Mouse (Mus musculus): ENCODE measurements at regions not wholly inside any gene's neighbourhood (a gene's known extent, or its start where the extent isn't known, plus 50 kb on each side); places are given as distances from the start of the nearest gene placed in this dataset.

DNA sequence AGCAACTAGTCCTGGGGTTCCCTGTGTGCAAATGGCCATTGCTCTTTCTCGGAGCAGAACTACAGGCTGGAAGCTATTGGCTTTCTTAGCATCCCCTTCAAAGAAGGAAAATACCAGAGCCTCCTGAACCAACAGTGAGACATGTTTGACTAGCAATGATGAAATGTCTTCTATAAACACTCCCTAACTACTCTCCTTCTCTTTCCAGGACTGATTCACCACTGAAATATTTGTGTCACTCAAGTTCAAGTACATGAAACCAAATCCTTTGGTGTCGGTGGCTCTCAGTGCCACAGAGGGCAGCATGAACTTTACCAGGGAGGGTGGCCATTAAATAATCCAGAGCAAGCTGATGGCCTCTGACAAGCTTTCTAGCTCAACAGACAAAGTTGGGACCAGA, 270.0 kb downstream of the Osr1 start:
- Histone ChIP-seq H3K9me3 (ENCODE audit: control insufficient read depth) (no peaks in the 10 kb centered on the region), H3K27ac (ENCODE audit: low read depth, low read length) (no peak overlapping the region), H3K27me3 (replicated peaks; ENCODE audit: control insufficient read depth, insufficient read depth, low read length) (no peaks in the 10 kb centered on the region), H3K4me1 (replicated peaks; ENCODE audit: control insufficient read depth, insufficient read depth, low read length) (no peaks in the 10 kb centered on the region), H3K4me3 (ENCODE audit: low read depth, low read length) (no peak overlapping the region), H3K9ac (ENCODE audit: low read depth, low read length) (no peak overlapping the region), H3K4me2 (replicated peaks; ENCODE audit: low read depth) (no peak overlapping the region), H3K36me3 (ENCODE audit: control insufficient read depth, insufficient read depth) (no peaks in the 10 kb centered on the region)
- ATAC-seq: no peak
- TF ChIP-seq CTCF (IDR thresholded peaks at IDR 0.05; ENCODE audit: low read depth): no peak
- WGBS: 52% methylated on average over 2 of the region's 2 CpGs

DNA sequence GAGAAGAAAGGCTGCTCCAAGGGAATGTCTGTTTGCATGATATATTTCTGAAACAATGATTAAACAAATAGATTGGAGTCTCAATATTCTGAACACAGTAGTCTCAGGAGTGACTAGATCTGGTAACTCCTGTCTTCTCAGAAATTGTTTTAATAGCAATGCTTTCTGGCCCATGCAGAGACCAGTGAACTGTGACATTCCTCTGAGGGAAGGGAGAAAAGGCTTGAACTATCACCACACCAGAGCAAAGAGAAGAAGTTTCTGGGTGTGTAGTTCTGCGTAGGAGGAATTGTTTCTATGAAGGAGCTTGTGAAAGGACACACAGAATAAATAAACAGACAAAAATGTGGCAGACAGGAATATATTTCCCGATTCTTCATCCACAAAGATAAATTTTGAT, 277.1 kb downstream of the Osr1 start:
- Histone ChIP-seq H3K4me1 (replicated peaks; ENCODE audit: control insufficient read depth, insufficient read depth, low read length) (no peaks in the 10 kb centered on the region), H3K9ac (ENCODE audit: low read depth, low read length) (no peak overlapping the region), H3K4me2 (replicated peaks; ENCODE audit: low read depth) (no peak overlapping the region), H3K27me3 (replicated peaks; ENCODE audit: control insufficient read depth, insufficient read depth, low read length) (no peaks in the 10 kb centered on the region), H3K27ac (ENCODE audit: low read depth, low read length) (no peak overlapping the region), H3K36me3 (ENCODE audit: control insufficient read depth, insufficient read depth) (no peaks in the 10 kb centered on the region), H3K4me3 (ENCODE audit: low read depth, low read length) (no peak overlapping the region), H3K9me3 (ENCODE audit: control insufficient read depth) (no peaks in the 10 kb centered on the region)
- no peak for ATAC-seq
- no peak for TF ChIP-seq CTCF (IDR thresholded peaks at IDR 0.05; ENCODE audit: low read depth)
- 73% methylated on average over 2 of the region's 2 CpGs for WGBS

DNA sequence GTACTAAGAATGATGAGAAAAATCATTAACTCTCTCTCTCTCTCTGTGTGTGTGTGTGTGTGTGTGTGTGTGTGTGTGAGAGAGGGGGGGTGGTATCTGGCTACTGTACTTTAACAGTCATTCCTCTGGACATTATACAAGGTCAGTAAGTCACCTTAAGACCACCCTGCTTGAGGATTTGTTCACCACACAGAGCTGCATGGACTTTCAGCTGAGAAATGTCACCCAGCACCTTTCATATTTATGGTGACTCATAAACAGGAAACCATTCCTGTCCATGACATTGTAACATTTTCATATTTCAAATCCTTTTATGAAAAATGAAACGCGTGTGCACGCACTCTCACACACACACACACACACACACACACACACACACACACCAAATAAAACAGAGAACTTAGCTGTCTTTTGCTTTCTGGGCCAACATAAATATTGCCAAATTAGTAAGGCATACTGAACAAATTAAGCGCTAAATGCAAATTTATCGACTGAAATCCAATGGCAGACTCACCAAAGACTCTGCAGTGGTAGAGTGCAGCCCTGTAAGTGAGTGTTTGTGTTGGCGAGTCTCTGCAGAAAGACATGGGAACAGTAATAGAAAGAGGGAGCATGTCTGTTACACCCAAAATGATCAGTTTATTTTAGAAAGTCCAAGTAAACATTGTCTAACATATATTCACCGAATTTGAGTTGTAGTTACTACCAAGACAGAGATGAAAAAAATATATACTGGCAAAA, 277.7 kb downstream of the Osr1 start:
- Histone ChIP-seq H3K9ac (ENCODE audit: low read depth, low read length) (no peak overlapping the region), H3K4me3 (ENCODE audit: low read depth, low read length) (no peak overlapping the region), H3K4me1 (replicated peaks; ENCODE audit: control insufficient read depth, insufficient read depth, low read length) (no peaks in the 10 kb centered on the region), H3K4me2 (replicated peaks; ENCODE audit: low read depth) (no peak overlapping the region), H3K27me3 (replicated peaks; ENCODE audit: control insufficient read depth, insufficient read depth, low read length) (no peaks in the 10 kb centered on the region), H3K9me3 (ENCODE audit: control insufficient read depth) (no peaks in the 10 kb centered on the region), H3K27ac (ENCODE audit: low read depth, low read length) (no peak overlapping the region), H3K36me3 (ENCODE audit: control insufficient read depth, insufficient read depth) (no peaks in the 10 kb centered on the region)
- TF ChIP-seq CTCF (IDR thresholded peaks at IDR 0.05; ENCODE audit: low read depth): no peak
- 78% methylated on average over 7 of the region's 7 CpGs for WGBS
- no peak for ATAC-seq

DNA sequence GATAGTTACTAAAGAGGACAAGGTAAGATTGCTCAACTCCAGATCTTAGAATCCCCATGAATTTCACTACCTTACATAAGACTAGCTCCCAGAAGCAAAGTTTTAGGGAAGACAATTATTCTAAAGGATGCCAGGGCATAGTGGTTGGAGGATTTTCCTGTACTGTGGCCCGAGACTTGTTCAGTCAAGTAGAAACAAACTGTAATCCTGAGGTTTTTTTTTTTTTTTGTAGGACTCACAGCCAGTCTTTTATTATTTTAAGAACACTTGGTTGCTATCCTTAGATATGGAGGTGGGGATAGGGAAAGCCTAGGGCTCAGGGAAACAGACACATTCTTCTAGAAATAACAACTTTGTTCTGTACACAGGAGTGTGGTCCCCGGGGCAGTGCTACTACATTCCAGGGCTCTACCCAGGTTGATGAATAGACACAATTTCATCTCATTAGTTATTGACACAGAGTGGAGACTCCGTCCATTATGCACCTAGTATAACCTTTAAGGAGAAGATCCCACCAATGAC, 285.6 kb downstream of the Osr1 start:
- ATAC-seq: no peak
- no peak for TF ChIP-seq CTCF (IDR thresholded peaks at IDR 0.05; ENCODE audit: low read depth)
- Histone ChIP-seq H3K27me3 (replicated peaks; ENCODE audit: control insufficient read depth, insufficient read depth, low read length) (no peaks in the 10 kb centered on the region), H3K36me3 (ENCODE audit: control insufficient read depth, insufficient read depth) (no peaks in the 10 kb centered on the region), H3K4me1 (replicated peaks; ENCODE audit: control insufficient read depth, insufficient read depth, low read length) (no peaks in the 10 kb centered on the region), H3K27ac (ENCODE audit: low read depth, low read length) (no peak overlapping the region), H3K4me3 (ENCODE audit: low read depth, low read length) (no peak overlapping the region), H3K4me2 (replicated peaks; ENCODE audit: low read depth) (no peak overlapping the region), H3K9me3 (ENCODE audit: control insufficient read depth) (no peaks in the 10 kb centered on the region), H3K9ac (ENCODE audit: low read depth, low read length) (no peak overlapping the region)
- WGBS: 75% methylated on average over 3 of the region's 3 CpGs

DNA sequence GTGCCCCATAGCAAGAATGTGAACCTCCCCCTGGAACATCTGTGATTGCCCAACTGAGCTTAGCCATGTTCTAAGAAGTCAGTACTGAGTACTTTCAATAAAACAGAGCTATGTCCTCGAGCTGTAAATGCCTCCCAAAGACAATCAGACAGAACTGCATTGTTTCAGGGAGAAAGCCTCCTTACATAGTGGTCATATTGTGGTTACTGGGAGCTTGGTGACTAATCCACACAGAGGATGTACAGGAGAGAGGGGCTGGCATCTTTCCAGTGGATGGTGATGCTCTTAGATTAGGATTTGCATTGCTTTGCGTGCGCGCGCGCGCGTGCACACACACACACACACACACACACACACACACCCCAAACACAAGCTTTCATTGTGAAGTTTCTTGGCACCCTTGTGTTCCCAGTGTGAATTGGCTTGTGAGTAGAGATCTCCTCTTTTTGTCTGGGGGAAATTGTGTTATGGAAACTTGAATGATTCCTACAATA, 286.3 kb downstream of the Osr1 start:
- Histone ChIP-seq H3K9ac (ENCODE audit: low read depth, low read length) (no peak overlapping the region), H3K27me3 (replicated peaks; ENCODE audit: control insufficient read depth, insufficient read depth, low read length) (no peaks in the 10 kb centered on the region), H3K4me3 (ENCODE audit: low read depth, low read length) (no peak overlapping the region), H3K4me2 (replicated peaks; ENCODE audit: low read depth) (no peak overlapping the region), H3K36me3 (ENCODE audit: control insufficient read depth, insufficient read depth) (no peaks in the 10 kb centered on the region), H3K4me1 (replicated peaks; ENCODE audit: control insufficient read depth, insufficient read depth, low read length) (no peaks in the 10 kb centered on the region), H3K9me3 (ENCODE audit: control insufficient read depth) (no peaks in the 10 kb centered on the region), H3K27ac (ENCODE audit: low read depth, low read length) (no peak overlapping the region)
- 88% methylated on average over 8 of the region's 8 CpGs for WGBS
- TF ChIP-seq CTCF (IDR thresholded peaks at IDR 0.05; ENCODE audit: low read depth): no peak
- ATAC-seq: no peak

DNA sequence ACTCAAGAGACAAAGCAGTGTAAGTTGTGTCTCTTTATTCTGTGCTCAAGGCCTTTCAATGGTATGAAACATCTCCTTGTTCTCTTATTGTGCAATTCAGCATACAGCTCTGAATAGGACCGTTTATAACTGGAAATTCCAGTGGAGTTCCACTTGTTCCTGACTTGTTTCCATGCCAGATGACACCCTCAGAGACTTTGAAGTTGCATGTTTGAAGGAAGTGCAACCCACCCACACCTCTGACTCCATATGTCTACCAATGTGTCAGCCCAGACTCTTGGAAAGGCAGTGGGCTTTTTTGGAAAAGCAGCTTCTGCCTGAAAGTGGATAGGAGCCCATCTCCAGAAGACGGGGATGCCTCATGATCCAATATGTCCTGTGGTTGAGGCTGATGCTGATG, 288.1 kb downstream of the Osr1 start:
- no peaks in the 10 kb centered on the region for H3K36me3 ChIP-seq (ENCODE audit: control insufficient read depth, insufficient read depth)
- ATAC-seq: no peak
- no peaks in the 10 kb centered on the region for H3K9me3 ChIP-seq (ENCODE audit: control insufficient read depth)
- no peak for TF ChIP-seq CTCF (IDR thresholded peaks at IDR 0.05; ENCODE audit: low read depth)
- WGBS: 65% methylated on average over 2 of the region's 2 CpGs
- H3K4me3 ChIP-seq (ENCODE audit: low read depth, low read length): no peak overlapping the region
- H3K4me2 ChIP-seq (replicated peaks; ENCODE audit: low read depth): no peak overlapping the region
- H3K27ac ChIP-seq (ENCODE audit: low read depth, low read length): no peak overlapping the region
- no peaks in the 10 kb centered on the region for H3K4me1 ChIP-seq (replicated peaks; ENCODE audit: control insufficient read depth, insufficient read depth, low read length)
- no peak overlapping the region for H3K9ac ChIP-seq (ENCODE audit: low read depth, low read length)
- no peaks in the 10 kb centered on the region for H3K27me3 ChIP-seq (replicated peaks; ENCODE audit: control insufficient read depth, insufficient read depth, low read length)
